Mouse (Mus musculus): ENCODE results near the gene Fam192a. TPM values are rescaled to one million over a fixed set of nuclear protein-coding genes. Genes with fewer than 3 reads are reported as not detected.
A peak's percentile ranks its signal among the peaks of the same experiment; 100 is the strongest.

Fam192a gene
- total and polyA plus RNA-seq, 3 experiments: 65.7 to 122 (median 103) TPM

- no peak overlapping the region for H3K4me3 ChIP-seq (ENCODE audit: low read depth, low read length)
- H3K4me1 ChIP-seq (ENCODE audit: insufficient read depth, low read depth, low read length): peaks cover 15% of the 10 kb centered on the region; the same call in 1 of the 2 replicates
- DNase-seq (ENCODE audit: low spot score) (peak; percentile 40), ATAC-seq (ENCODE audit: extremely low read depth, insufficient number of reproducible peaks, low FRiP score, poor library complexity, severe bottlenecking) (no peak)
- no peaks in the 10 kb centered on the region for H3K9me3 ChIP-seq (replicated peaks)
- TF ChIP-seq GATA1 (IDR thresholded peaks at IDR 0.05; ENCODE audit: borderline replicate concordance, low read length) (no peak), CTCF (IDR thresholded peaks at IDR 0.05; ENCODE audit: low read depth, low read length) (no peak), TAL1 (conservative IDR thresholded peaks at IDR 0.05; ENCODE audit: low read depth, low read length) (no peak), GATA2 (IDR thresholded peaks at IDR 0.05; ENCODE audit: borderline replicate concordance, low read depth, low read length) (no peak), POLR2AphosphoS5 (IDR thresholded peaks at IDR 0.05; ENCODE audit: insufficient replicate concordance, low read depth, low read length) (no peak)
- H3K36me3 ChIP-seq (replicated peaks): peaks cover 97% of the 10 kb centered on the region
- H3K27me3 ChIP-seq (ENCODE audit: insufficient read depth, low read length): no peaks in the 10 kb centered on the region
These were observed 19.8 kb downstream of the Fam192a start for GRCm38 (mm10) chr8:94581820-94582483.

GRCm38 (mm10) chr8:94575148-94575547 lies 26.6 kb downstream of the Fam192a start:
- H3K4me1 ChIP-seq (ENCODE audit: insufficient read depth, low read depth, low read length): no peaks in the 10 kb centered on the region; the same call in 1 of the 2 replicates
- H3K9me3 ChIP-seq (replicated peaks): no peaks in the 10 kb centered on the region
- DNase-seq (ENCODE audit: low spot score): no peak
- no peak for ATAC-seq (ENCODE audit: extremely low read depth, insufficient number of reproducible peaks, low FRiP score, poor library complexity, severe bottlenecking)
- no peak for TF ChIP-seq GATA1 (IDR thresholded peaks at IDR 0.05; ENCODE audit: borderline replicate concordance, low read length)
- no peak for TF ChIP-seq POLR2AphosphoS5 (IDR thresholded peaks at IDR 0.05; ENCODE audit: insufficient replicate concordance, low read depth, low read length)
- no peak for TF ChIP-seq CTCF (IDR thresholded peaks at IDR 0.05; ENCODE audit: low read depth, low read length)
- no peak for TF ChIP-seq GATA2 (IDR thresholded peaks at IDR 0.05; ENCODE audit: borderline replicate concordance, low read depth, low read length)
- TF ChIP-seq TAL1 (conservative IDR thresholded peaks at IDR 0.05; ENCODE audit: low read depth, low read length): no peak
- no peak overlapping the region for H3K4me3 ChIP-seq (ENCODE audit: low read depth, low read length)
- H3K27me3 ChIP-seq (ENCODE audit: insufficient read depth, low read length): no peaks in the 10 kb centered on the region
- peaks cover 79% of the 10 kb centered on the region for H3K36me3 ChIP-seq (replicated peaks)

DNA sequence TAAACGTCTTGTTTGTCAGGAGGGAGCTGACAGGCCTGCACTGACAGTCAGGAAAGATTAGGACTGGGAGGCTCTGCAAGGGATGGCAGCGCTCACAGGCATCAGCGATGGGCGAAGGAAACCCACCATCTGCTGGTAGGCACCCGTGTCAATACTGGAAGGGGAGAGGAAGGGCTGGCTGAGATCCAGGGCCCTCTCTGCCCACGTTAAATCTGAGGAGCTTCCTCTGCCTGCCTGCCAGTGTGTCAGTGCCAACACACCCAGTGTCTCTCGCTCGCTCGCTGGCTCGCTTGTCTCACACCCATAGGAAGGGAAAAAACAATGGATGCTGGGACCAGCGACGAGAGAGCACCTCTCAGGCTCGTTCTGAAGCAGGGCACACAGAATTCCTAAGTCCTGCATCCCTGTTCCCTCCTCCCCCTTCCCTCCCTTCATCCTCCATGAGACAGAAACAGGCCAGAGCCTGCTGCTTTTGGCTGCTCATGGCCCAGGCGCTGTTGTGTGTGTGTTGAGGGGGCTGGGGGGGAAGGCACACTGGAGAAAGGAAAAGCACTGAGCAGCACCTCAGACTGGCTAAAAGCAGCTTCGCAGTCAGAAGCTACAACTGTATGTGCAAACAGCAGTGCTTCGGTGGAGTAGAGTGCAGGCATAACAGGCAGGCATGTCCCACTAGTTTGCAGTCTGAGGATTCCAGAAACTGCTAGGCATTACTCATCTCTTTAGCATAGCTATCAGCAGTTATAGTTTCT lies 27.5 kb downstream of the Fam192a start:
- Histone ChIP-seq H3K4me3 (ENCODE audit: low read depth, low read length) (no peak overlapping the region), H3K4me1 (ENCODE audit: insufficient read depth, low read depth, low read length) (peaks cover 6% of the 10 kb centered on the region), H3K36me3 (replicated peaks) (peaks cover 72% of the 10 kb centered on the region), H3K27me3 (ENCODE audit: insufficient read depth, low read length) (0 out of 2 replicates have a peak, but pooled peaks cover 1% of the 10 kb centered on the region), H3K9me3 (replicated peaks) (no peaks in the 10 kb centered on the region)
- ATAC-seq (ENCODE audit: extremely low read depth, insufficient number of reproducible peaks, low FRiP score, poor library complexity, severe bottlenecking): no peak
- no peak for TF ChIP-seq GATA1 (IDR thresholded peaks at IDR 0.05; ENCODE audit: borderline replicate concordance, low read length)
- no peak for TF ChIP-seq POLR2AphosphoS5 (IDR thresholded peaks at IDR 0.05; ENCODE audit: insufficient replicate concordance, low read depth, low read length)
- TF ChIP-seq GATA2 (IDR thresholded peaks at IDR 0.05; ENCODE audit: borderline replicate concordance, low read depth, low read length): no peak
- TF ChIP-seq CTCF (IDR thresholded peaks at IDR 0.05; ENCODE audit: low read depth, low read length): no peak
- DNase-seq (ENCODE audit: low spot score): no peak

DNA sequence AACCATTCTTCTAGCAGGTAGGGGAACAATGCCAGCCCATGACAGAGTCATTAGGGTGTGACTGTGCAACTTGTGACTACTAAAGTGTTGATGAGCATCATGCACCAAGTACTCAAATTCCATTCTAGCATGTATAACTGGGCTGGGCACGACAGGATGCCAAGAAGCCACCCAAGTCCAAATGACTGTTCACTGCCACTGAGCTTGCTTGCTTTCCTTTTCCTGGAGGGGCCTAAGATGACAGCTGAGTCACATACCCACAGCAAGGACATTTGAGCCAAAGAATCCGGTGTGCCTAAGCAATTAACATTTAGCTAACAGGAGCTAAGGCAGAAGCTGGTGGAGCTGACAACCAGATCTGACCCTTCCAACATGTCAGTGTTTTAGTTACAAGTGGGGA lies 29.9 kb downstream of the Fam192a start:
- no peak for TF ChIP-seq GATA1 (IDR thresholded peaks at IDR 0.05; ENCODE audit: borderline replicate concordance, low read length)
- no peak for TF ChIP-seq CTCF (IDR thresholded peaks at IDR 0.05; ENCODE audit: low read depth, low read length)
- TF ChIP-seq GATA2 (IDR thresholded peaks at IDR 0.05; ENCODE audit: borderline replicate concordance, low read depth, low read length): no peak
- no peak for TF ChIP-seq POLR2AphosphoS5 (IDR thresholded peaks at IDR 0.05; ENCODE audit: insufficient replicate concordance, low read depth, low read length)
- no peak for DNase-seq (ENCODE audit: low spot score)
- Histone ChIP-seq H3K4me3 (ENCODE audit: low read depth, low read length) (no peak overlapping the region), H3K9me3 (replicated peaks) (no peaks in the 10 kb centered on the region), H3K4me1 (ENCODE audit: insufficient read depth, low read depth, low read length) (peaks cover 20% of the 10 kb centered on the region), H3K36me3 (replicated peaks) (peaks cover 47% of the 10 kb centered on the region), H3K27me3 (ENCODE audit: insufficient read depth, low read length) (peaks cover 12% of the 10 kb centered on the region)
- ATAC-seq (ENCODE audit: extremely low read depth, insufficient number of reproducible peaks, low FRiP score, poor library complexity, severe bottlenecking): no peak

DNA sequence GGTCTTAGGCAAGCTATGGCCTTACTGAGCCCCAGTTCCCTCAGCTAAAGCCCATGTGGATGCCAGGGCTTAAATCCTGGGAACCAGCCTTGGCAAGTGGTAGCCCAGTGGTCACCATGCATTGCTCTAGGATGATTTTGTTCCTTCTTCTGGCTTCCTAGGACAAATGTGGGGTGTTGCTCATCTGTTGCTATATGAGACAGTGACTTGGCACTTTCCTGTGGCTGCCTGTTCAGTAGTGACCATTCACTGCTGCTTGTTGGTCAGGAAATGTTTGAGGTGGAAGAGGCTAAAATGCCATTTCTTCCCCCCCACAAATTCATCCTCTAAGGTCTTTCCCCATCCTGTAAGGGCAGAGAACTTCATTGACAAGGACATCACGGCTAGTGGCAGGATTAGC lies 32.4 kb downstream of the Fam192a start:
- no peak for TF ChIP-seq GATA1 (IDR thresholded peaks at IDR 0.05; ENCODE audit: borderline replicate concordance, low read length)
- DNase-seq (ENCODE audit: low spot score) (no peak), ATAC-seq (ENCODE audit: extremely low read depth, insufficient number of reproducible peaks, low FRiP score, poor library complexity, severe bottlenecking) (no peak)
- no peak overlapping the region for H3K4me3 ChIP-seq (ENCODE audit: low read depth, low read length)
- peaks cover 20% of the 10 kb centered on the region for H3K4me1 ChIP-seq (ENCODE audit: insufficient read depth, low read depth, low read length)
- no peaks in the 10 kb centered on the region for H3K9me3 ChIP-seq (replicated peaks)
- peaks cover 33% of the 10 kb centered on the region for H3K27me3 ChIP-seq (ENCODE audit: insufficient read depth, low read length)
- peaks cover 23% of the 10 kb centered on the region for H3K36me3 ChIP-seq (replicated peaks)

- TF ChIP-seq GATA1 (IDR thresholded peaks at IDR 0.05; ENCODE audit: borderline replicate concordance, low read length) (no peak), TAL1 (conservative IDR thresholded peaks at IDR 0.05; ENCODE audit: low read depth, low read length) (no peak), POLR2AphosphoS5 (IDR thresholded peaks at IDR 0.05; ENCODE audit: insufficient replicate concordance, low read depth, low read length) (no peak), CTCF (IDR thresholded peaks at IDR 0.05; ENCODE audit: low read depth, low read length) (no peak), GATA2 (IDR thresholded peaks at IDR 0.05; ENCODE audit: borderline replicate concordance, low read depth, low read length) (no peak)
- H3K4me3 ChIP-seq (ENCODE audit: low read depth, low read length): no peak overlapping the region
- peaks cover 10% of the 10 kb centered on the region for H3K36me3 ChIP-seq (replicated peaks)
- H3K9me3 ChIP-seq (replicated peaks): no peaks in the 10 kb centered on the region
- DNase-seq (ENCODE audit: low spot score) (no peak), ATAC-seq (ENCODE audit: extremely low read depth, insufficient number of reproducible peaks, low FRiP score, poor library complexity, severe bottlenecking) (no peak)
- peaks cover 45% of the 10 kb centered on the region for H3K27me3 ChIP-seq (ENCODE audit: insufficient read depth, low read length)
- peaks cover 20% of the 10 kb centered on the region for H3K4me1 ChIP-seq (ENCODE audit: insufficient read depth, low read depth, low read length)
These were observed 33.7 kb downstream of the Fam192a start for GRCm38 (mm10) chr8:94568098-94568497.

Measured in G1E (cell line).